Mouse (Mus musculus) liver, embryonic 14.5 days (tissue): ENCODE measurements at regions not wholly inside any gene's neighbourhood (a gene's known extent, or its start where the extent isn't known, plus 50 kb on each side); places are given as distances from the start of the nearest gene placed in this dataset.

Experiments
- CTCF ChIP-seq: IDR thresholded peaks from 2 replicates; pipeline ENCODE4 v1.5.1; 2016; ENCODE audit warnings: antibody characterized with exemption, low read depth, control low read depth
- EP300 ChIP-seq: IDR thresholded peaks from 2 replicates; pipeline ENCODE4 v1.6.1; 2016; ENCODE audit warnings: antibody characterized with exemption, low read depth

DNA sequence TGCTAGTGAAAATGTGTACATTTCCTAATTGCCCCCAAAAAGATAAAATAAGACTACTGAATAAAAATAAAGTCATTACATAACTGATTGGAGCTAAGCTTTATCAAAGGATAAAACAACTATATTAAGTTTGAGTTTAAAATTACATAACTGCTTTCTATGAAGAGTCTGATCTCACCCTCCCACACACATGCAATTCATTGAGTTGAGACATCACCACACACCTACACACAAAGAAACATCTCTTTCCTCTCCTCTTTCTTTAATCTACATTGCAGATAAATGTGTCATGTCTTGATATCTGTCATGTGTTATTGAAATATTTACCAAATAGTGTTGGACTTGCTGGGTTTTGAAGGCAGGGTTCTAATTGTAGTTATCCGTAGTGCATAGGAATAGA, 186.8 kb upstream of the Grm3 start:
- TF ChIP-seq CTCF (no peak), EP300 (no peak)
